Mouse (Mus musculus): ENCODE results near the gene Lrmp. TPM values are rescaled to one million over a fixed set of nuclear protein-coding genes. Genes with fewer than 3 reads are reported as not detected.

Gene Lrmp
- polyA plus RNA-seq, 1 experiment, result 0.04 TPM

GRCm38 (mm10) chr6:145079087-145079759 lies 36.2 kb upstream of the Lrmp start:
- TF ChIP-seq REST (IDR thresholded peaks at IDR 0.05; ENCODE audit: insufficient read depth, insufficient read length), result no peak
- no peak for TF ChIP-seq MYOD1 (IDR thresholded peaks at IDR 0.05; ENCODE audit: control insufficient read depth in 1 of 3, insufficient read length in 2 of 3, low read depth in 2 of 3)
- no peak for TF ChIP-seq CEBPB (IDR thresholded peaks at IDR 0.05; ENCODE audit: insufficient read depth, poor library complexity, severe bottlenecking)
- TF ChIP-seq MYOG (IDR thresholded peaks at IDR 0.05; ENCODE audit: control insufficient read depth in 1 of 3, insufficient read depth in 1 of 3, insufficient read length in 2 of 3, low read depth in 2 of 3), result no peak
- TF ChIP-seq MAX (IDR thresholded peaks at IDR 0.05; ENCODE audit: low read depth), result no peak
- TF ChIP-seq USF1 (IDR thresholded peaks at IDR 0.05; ENCODE audit: low read depth), result no peak
- TF ChIP-seq POLR2A (IDR thresholded peaks at IDR 0.05; ENCODE audit: insufficient read length, low read depth), result no peak
- no peak for TF ChIP-seq SRF (IDR thresholded peaks at IDR 0.05; ENCODE audit: control insufficient read depth, insufficient read length, low read depth)
- no peak for TF ChIP-seq TCF3 (IDR thresholded peaks at IDR 0.05; ENCODE audit: insufficient read length, low read depth)
- TF ChIP-seq E2F4 (IDR thresholded peaks at IDR 0.05; ENCODE audit: insufficient read depth), result no peak
- TF ChIP-seq TCF12 (IDR thresholded peaks at IDR 0.05; ENCODE audit: insufficient read depth, poor library complexity, severe bottlenecking), result no peak
- TF ChIP-seq POLR2AphosphoS2 (IDR thresholded peaks at IDR 0.05; ENCODE audit: insufficient read length, low read depth), result no peak
- Histone ChIP-seq H3K4me2 (ENCODE audit: low read depth) (no peak overlapping the region), H3ac (ENCODE audit: control insufficient read depth, insufficient read length) (no peak overlapping the region), H3K4me3 (no peak overlapping the region), H3K36me3 (ENCODE audit: control insufficient read depth, insufficient read depth) (no peaks in the 10 kb centered on the region), H3K27me3 (ENCODE audit: control insufficient read depth, insufficient read depth, insufficient read length) (no peaks in the 10 kb centered on the region), H3K79me2 (ENCODE audit: control insufficient read depth, insufficient read depth) (peaks cover 15% of the 10 kb centered on the region)

GRCm38 (mm10) chr6:145081721-145082120 lies 33.7 kb upstream of the Lrmp start:
- H3ac ChIP-seq (ENCODE audit: control insufficient read depth, insufficient read length), result no peak overlapping the region
- no peak overlapping the region for H3K4me2 ChIP-seq (ENCODE audit: low read depth)
- TF ChIP-seq USF1 (IDR thresholded peaks at IDR 0.05; ENCODE audit: low read depth) (no peak), POLR2A (IDR thresholded peaks at IDR 0.05; ENCODE audit: insufficient read length, low read depth) (no peak), E2F4 (IDR thresholded peaks at IDR 0.05; ENCODE audit: insufficient read depth) (no peak), MAX (IDR thresholded peaks at IDR 0.05; ENCODE audit: low read depth) (no peak), SRF (IDR thresholded peaks at IDR 0.05; ENCODE audit: control insufficient read depth, insufficient read length, low read depth) (no peak), TCF3 (IDR thresholded peaks at IDR 0.05; ENCODE audit: insufficient read length, low read depth) (no peak), CEBPB (IDR thresholded peaks at IDR 0.05; ENCODE audit: insufficient read depth, poor library complexity, severe bottlenecking) (no peak), REST (IDR thresholded peaks at IDR 0.05; ENCODE audit: insufficient read depth, insufficient read length) (no peak)
- no peaks in the 10 kb centered on the region for H3K36me3 ChIP-seq (ENCODE audit: control insufficient read depth, insufficient read depth)
- no peaks in the 10 kb centered on the region for H3K79me2 ChIP-seq (ENCODE audit: control insufficient read depth, insufficient read depth)
- no peak overlapping the region for H3K4me3 ChIP-seq
- no peaks in the 10 kb centered on the region for H3K27me3 ChIP-seq (ENCODE audit: control insufficient read depth, insufficient read depth, insufficient read length)

GRCm38 (mm10) chr6:145084343-145085117 lies 30.9 kb upstream of the Lrmp start:
- H3K27me3 ChIP-seq (ENCODE audit: control insufficient read depth, insufficient read depth, insufficient read length), result no peaks in the 10 kb centered on the region
- no peak overlapping the region for H3K4me3 ChIP-seq
- H3ac ChIP-seq (ENCODE audit: control insufficient read depth, insufficient read length), result no peak overlapping the region
- H3K36me3 ChIP-seq (ENCODE audit: control insufficient read depth, insufficient read depth), result no peaks in the 10 kb centered on the region
- H3K79me2 ChIP-seq (ENCODE audit: control insufficient read depth, insufficient read depth), result no peaks in the 10 kb centered on the region
- no peak overlapping the region for H3K4me2 ChIP-seq (ENCODE audit: low read depth)
- TF ChIP-seq TCF12 (IDR thresholded peaks at IDR 0.05; ENCODE audit: insufficient read depth, poor library complexity, severe bottlenecking), result no peak
- no peak for TF ChIP-seq CEBPB (IDR thresholded peaks at IDR 0.05; ENCODE audit: insufficient read depth, poor library complexity, severe bottlenecking)
- no peak for TF ChIP-seq E2F4 (IDR thresholded peaks at IDR 0.05; ENCODE audit: insufficient read depth)
- no peak for TF ChIP-seq REST (IDR thresholded peaks at IDR 0.05; ENCODE audit: insufficient read depth, insufficient read length)
- no peak for TF ChIP-seq POLR2A (IDR thresholded peaks at IDR 0.05; ENCODE audit: insufficient read length, low read depth)
- TF ChIP-seq MAX (IDR thresholded peaks at IDR 0.05; ENCODE audit: low read depth), result no peak
- TF ChIP-seq MYOG (IDR thresholded peaks at IDR 0.05; ENCODE audit: control insufficient read depth in 1 of 3, insufficient read depth in 1 of 3, insufficient read length in 2 of 3, low read depth in 2 of 3), result no peak
- TF ChIP-seq USF1 (IDR thresholded peaks at IDR 0.05; ENCODE audit: low read depth), result no peak
- TF ChIP-seq POLR2AphosphoS2 (IDR thresholded peaks at IDR 0.05; ENCODE audit: insufficient read length, low read depth), result no peak
- TF ChIP-seq TCF3 (IDR thresholded peaks at IDR 0.05; ENCODE audit: insufficient read length, low read depth), result no peak
- TF ChIP-seq MYOD1 (IDR thresholded peaks at IDR 0.05; ENCODE audit: control insufficient read depth in 1 of 3, insufficient read length in 2 of 3, low read depth in 2 of 3), result no peak
- TF ChIP-seq SRF (IDR thresholded peaks at IDR 0.05; ENCODE audit: control insufficient read depth, insufficient read length, low read depth), result no peak

GRCm38 (mm10) chr6:145088451-145089113 lies 26.9 kb upstream of the Lrmp start:
- no peak for TF ChIP-seq MYOG (IDR thresholded peaks at IDR 0.05; ENCODE audit: control insufficient read depth in 1 of 3, insufficient read depth in 1 of 3, insufficient read length in 2 of 3, low read depth in 2 of 3)
- no peak for TF ChIP-seq E2F4 (IDR thresholded peaks at IDR 0.05; ENCODE audit: insufficient read depth)
- no peak for TF ChIP-seq POLR2A (IDR thresholded peaks at IDR 0.05; ENCODE audit: insufficient read length, low read depth)
- TF ChIP-seq MYOD1 (IDR thresholded peaks at IDR 0.05; ENCODE audit: control insufficient read depth in 1 of 3, insufficient read length in 2 of 3, low read depth in 2 of 3), result no peak
- no peak for TF ChIP-seq TCF3 (IDR thresholded peaks at IDR 0.05; ENCODE audit: insufficient read length, low read depth)
- H3ac ChIP-seq (ENCODE audit: control insufficient read depth, insufficient read length), result no peak overlapping the region
- no peaks in the 10 kb centered on the region for H3K27me3 ChIP-seq (ENCODE audit: control insufficient read depth, insufficient read depth, insufficient read length)
- H3K4me2 ChIP-seq (ENCODE audit: low read depth), result no peak overlapping the region
- H3K4me3 ChIP-seq, result no peak overlapping the region
- no peaks in the 10 kb centered on the region for H3K79me2 ChIP-seq (ENCODE audit: control insufficient read depth, insufficient read depth)
- H3K36me3 ChIP-seq (ENCODE audit: control insufficient read depth, insufficient read depth), result no peaks in the 10 kb centered on the region
